Mouse (Mus musculus) frontal cortex, adult 2 months (tissue): ENCODE results near the gene Gm20388. TPM values are rescaled to one million over a fixed set of nuclear protein-coding genes. Genes with fewer than 3 reads are reported as not detected.

ENCODE experiments used
- DNase-seq, 2 experiments: peaks; one replicate each; pipeline ENCODE4 v3.0.0; 2022; ENCODE audit warnings: low spot score in 1 of 2; ENCODE audit errors: extremely low spot score in 1 of 2
- polyA plus RNA-seq: library from polyadenylated mRNA; depleted of rRNA; stranded (reverse); fragments of >200 nt; gene quantifications from 2 replicates; pipeline ENCODE4 v1.2.3, GENCODE M21; 2012

The Gm20388 gene
- polyA plus RNA-seq, 1 experiment: 22.2 TPM

GRCm38 (mm10) chr8:122852546-122852905 lies 2941.9 kb downstream of the Gm20388 start:
- no peak for DNase-seq

- no peak for DNase-seq
Observed at GRCm38 (mm10) chr8:122853340-122853771, 2942.7 kb downstream of the Gm20388 start.

GRCm38 (mm10) chr8:122854388-122854787 lies 2943.7 kb downstream of the Gm20388 start:
- DNase-seq: no peak

GRCm38 (mm10) chr8:122855123-122855522 lies 2944.5 kb downstream of the Gm20388 start:
- no peak for DNase-seq

GRCm38 (mm10) chr8:122856288-122856687 lies 2945.6 kb downstream of the Gm20388 start:
- no peak for DNase-seq

- DNase-seq: no peak
Observed at GRCm38 (mm10) chr8:122859843-122860242, 2949.2 kb downstream of the Gm20388 start.

- no peak for DNase-seq
Observed at GRCm38 (mm10) chr8:122864719-122865129, 2954.1 kb downstream of the Gm20388 start.

- no peak for DNase-seq
Observed at GRCm38 (mm10) chr8:122865441-122865840, 2954.8 kb downstream of the Gm20388 start.

GRCm38 (mm10) chr8:122866231-122866630 lies 2955.6 kb downstream of the Gm20388 start:
- no peak for DNase-seq

- no peak for DNase-seq
Observed at GRCm38 (mm10) chr8:122867982-122868381, 2957.3 kb downstream of the Gm20388 start.

- no peak for DNase-seq
Observed at GRCm38 (mm10) chr8:122870377-122870863, 2959.8 kb downstream of the Gm20388 start.

- no peak for DNase-seq
Observed at GRCm38 (mm10) chr8:122871663-122872062, 2961.0 kb downstream of the Gm20388 start.

GRCm38 (mm10) chr8:122873171-122873570 lies 2962.5 kb downstream of the Gm20388 start:
- DNase-seq: no peak

GRCm38 (mm10) chr8:122875186-122875585 lies 2964.5 kb downstream of the Gm20388 start:
- DNase-seq: no peak

- DNase-seq: no peak
Observed at GRCm38 (mm10) chr8:122878231-122878630, 2967.6 kb downstream of the Gm20388 start.

GRCm38 (mm10) chr8:122880302-122880701 lies 2969.7 kb downstream of the Gm20388 start:
- DNase-seq: no peak

- DNase-seq: no peak
Observed at GRCm38 (mm10) chr8:122883671-122884070, 2973.0 kb downstream of the Gm20388 start.

GRCm38 (mm10) chr8:122891440-122891839 lies 2980.8 kb downstream of the Gm20388 start:
- no peak for DNase-seq

- DNase-seq: no peak
Observed at GRCm38 (mm10) chr8:122893451-122893850, 2982.8 kb downstream of the Gm20388 start.

GRCm38 (mm10) chr8:122896317-122896716 lies 2985.7 kb downstream of the Gm20388 start:
- DNase-seq: no peak

GRCm38 (mm10) chr8:122897200-122897599 lies 2986.6 kb downstream of the Gm20388 start:
- DNase-seq: no peak

- no peak for DNase-seq
Observed at GRCm38 (mm10) chr8:122898018-122898417, 2987.4 kb downstream of the Gm20388 start.

GRCm38 (mm10) chr8:122898473-122898872 lies 2987.8 kb downstream of the Gm20388 start:
- no peak for DNase-seq
